8 mouse cellular contexts compared by ENCODE assay signal in the genomic region with DNA sequence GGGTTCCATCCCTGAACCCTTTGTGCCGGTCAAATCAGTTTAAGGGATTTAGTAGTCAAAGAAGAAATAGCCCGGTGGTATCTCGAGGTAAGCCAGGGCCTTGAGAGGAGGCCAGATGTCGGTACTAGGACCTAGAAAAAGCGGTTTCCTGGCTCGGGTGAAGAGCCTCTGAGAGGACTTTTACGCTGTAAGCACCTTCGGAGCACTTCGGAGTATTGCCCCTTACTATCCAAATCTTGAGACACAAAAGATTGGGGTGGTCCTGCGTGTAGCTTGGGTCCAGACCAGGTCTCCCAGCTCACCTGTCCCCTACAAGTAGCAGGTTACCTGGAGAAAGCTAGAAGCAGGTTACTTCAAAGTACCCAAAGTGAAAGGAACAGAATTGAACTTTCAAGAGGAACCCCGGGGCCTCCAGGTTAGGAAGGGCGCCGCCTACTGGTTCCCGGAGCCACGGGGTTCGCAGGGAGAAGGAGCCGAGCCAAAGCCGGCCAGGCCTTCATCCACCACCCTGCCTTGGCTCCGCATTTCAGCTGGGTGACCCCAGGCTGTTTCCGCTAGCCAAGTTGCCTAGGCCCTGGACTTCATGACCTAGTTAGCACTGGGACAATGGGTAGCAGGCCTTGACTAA. TPM values are rescaled to one million over a fixed set of nuclear protein-coding genes. Genes with fewer than 3 reads are reported as not detected.
A peak's percentile ranks its signal among the peaks of the same experiment; 100 is the strongest.
DNase-seq lines count a peak whose midpoint lies in the region; ATAC-seq and TF ChIP-seq lines count a peak whose summit lies in the region.

No protein-coding gene starts in this region.

- no peaks in the 10 kb centered on the region for H3K36me3 ChIP-seq in E14TG2a.4 (ENCODE audit: insufficient read depth, low read length)
- peaks cover 9% of the 10 kb centered on the region; the same call in 1 of the 2 replicates for H3K36me3 ChIP-seq in embryonic facial prominence, embryonic 14.5 days (ENCODE audit: control insufficient read depth, insufficient read depth, low read length)
- H3K36me3 ChIP-seq in hindbrain, embryonic 13.5 days = no peaks in the 10 kb centered on the region; the same call in 1 of the 2 replicates
- no peaks in the 10 kb centered on the region for H3K36me3 ChIP-seq in liver, embryonic 11.5 days (ENCODE audit: control insufficient read depth, insufficient read depth, low read length)
- H3K36me3 ChIP-seq in midbrain, embryonic 16.5 days (ENCODE audit: control insufficient read depth, insufficient read depth, low read length) = no peaks in the 10 kb centered on the region

- H3K4me3 ChIP-seq in cerebellum, adult 2 months (replicated peaks; ENCODE audit: insufficient read depth, low read depth, low read length) = no peak overlapping the region
- H3K4me3 ChIP-seq in E14TG2a.4 (replicated peaks; ENCODE audit: low read length) = 0 out of 2 replicates have a peak overlapping the region, but pooled peaks have one; percentile 32
- H3K4me3 ChIP-seq in embryonic facial prominence, embryonic 14.5 days (ENCODE audit: low read depth, low read length) = peak overlapping the region; percentile 39
- peak overlapping the region; percentile 42 for H3K4me3 ChIP-seq in hindbrain, embryonic 13.5 days
- no peak overlapping the region for H3K4me3 ChIP-seq in liver, embryonic 11.5 days (ENCODE audit: low read depth, low read length)
- H3K4me3 ChIP-seq in midbrain, embryonic 16.5 days (ENCODE audit: low read depth, low read length) = peak overlapping the region; percentile 35

- 45% methylated on average over 20 of the region's 20 CpGs for WGBS in cerebellum, adult 2 months
- WGBS in embryonic facial prominence, embryonic 14.5 days = 20% methylated on average over 20 of the region's 20 CpGs
- 7% methylated on average over 20 of the region's 20 CpGs for WGBS in hindbrain, embryonic 13.5 days
- WGBS in liver, embryonic 11.5 days = 4% methylated on average over 20 of the region's 20 CpGs
- WGBS in midbrain, embryonic 16.5 days = 7% methylated on average over 20 of the region's 20 CpGs

- ATAC-seq in embryonic facial prominence, embryonic 14.5 days (ENCODE audit: low read depth) = no peak
- ATAC-seq in hindbrain, embryonic 13.5 days (ENCODE audit: low FRiP score) = no peak
- peak; percentile 27; the same call in 1 of the 2 replicates for ATAC-seq in liver, embryonic 11.5 days (replicated peaks; ENCODE audit: low FRiP score)
- ATAC-seq in midbrain, embryonic 16.5 days = no peak

- 0 out of 2 replicates have a peak, but pooled peaks cover 3% of the 10 kb centered on the region for H3K4me1 ChIP-seq in cerebellum, adult 2 months (ENCODE audit: control insufficient read depth, insufficient read depth, low read length)
- peaks cover 62% of the 10 kb centered on the region for H3K4me1 ChIP-seq in E14TG2a.4 (replicated peaks; ENCODE audit: low read depth, low read length)
- peaks cover 18% of the 10 kb centered on the region; the same call in 1 of the 2 replicates for H3K4me1 ChIP-seq in embryonic facial prominence, embryonic 14.5 days (ENCODE audit: control insufficient read depth, insufficient read depth, low read length)
- H3K4me1 ChIP-seq in hindbrain, embryonic 13.5 days (replicated peaks) = peaks cover 57% of the 10 kb centered on the region
- H3K4me1 ChIP-seq in liver, embryonic 11.5 days (replicated peaks; ENCODE audit: control insufficient read depth, insufficient read depth, low read length) = peaks cover 13% of the 10 kb centered on the region; the same call in 1 of the 2 replicates
- H3K4me1 ChIP-seq in midbrain, embryonic 16.5 days (ENCODE audit: control insufficient read depth, insufficient read depth, low read length) = peaks cover 22% of the 10 kb centered on the region

- TF ChIP-seq CTCF in cerebellum, adult 2 months (IDR thresholded peaks at IDR 0.05; ENCODE audit: borderline replicate concordance, insufficient read depth, low read depth, low read length) = no peak
- TF ChIP-seq CTCF in E14TG2a.4 (conservative IDR thresholded peaks at IDR 0.05; ENCODE audit: low read length) = peak; percentile 69

- H3K9ac ChIP-seq in embryonic facial prominence, embryonic 14.5 days (ENCODE audit: low read depth, low read length) = peak overlapping the region; percentile 63
- H3K9ac ChIP-seq in hindbrain, embryonic 13.5 days = peak overlapping the region; percentile 74
- no peak overlapping the region for H3K9ac ChIP-seq in liver, embryonic 11.5 days (ENCODE audit: low read depth, low read length)
- peak overlapping the region; percentile 58; the same call in 1 of the 2 replicates for H3K9ac ChIP-seq in midbrain, embryonic 16.5 days (ENCODE audit: low read depth, low read length)

- no peaks in the 10 kb centered on the region for H3K9me3 ChIP-seq in E14TG2a.4 (ENCODE audit: low read length)
- no peaks in the 10 kb centered on the region for H3K9me3 ChIP-seq in embryonic facial prominence, embryonic 14.5 days (ENCODE audit: control insufficient read depth, low read length)
- H3K9me3 ChIP-seq in hindbrain, embryonic 13.5 days = no peaks in the 10 kb centered on the region
- H3K9me3 ChIP-seq in liver, embryonic 11.5 days (ENCODE audit: control insufficient read depth, low read length) = no peaks in the 10 kb centered on the region
- H3K9me3 ChIP-seq in midbrain, embryonic 16.5 days (replicated peaks; ENCODE audit: control insufficient read depth, low read length, poor library complexity, severe bottlenecking) = no peaks in the 10 kb centered on the region

- peak overlapping the region; percentile 57 for H3K4me2 ChIP-seq in embryonic facial prominence, embryonic 14.5 days (ENCODE audit: low read depth, low read length)
- peak overlapping the region; percentile 57 for H3K4me2 ChIP-seq in hindbrain, embryonic 13.5 days
- H3K4me2 ChIP-seq in liver, embryonic 11.5 days = peak overlapping the region; percentile 39
- peak overlapping the region; percentile 58 for H3K4me2 ChIP-seq in midbrain, embryonic 16.5 days (ENCODE audit: low read length)

- no peak overlapping the region for H3K27ac ChIP-seq in cerebellum, adult 2 months (ENCODE audit: insufficient read depth, low read length)
- 0 out of 2 replicates have a peak overlapping the region, but pooled peaks have one; percentile 1 for H3K27ac ChIP-seq in embryonic facial prominence, embryonic 14.5 days (replicated peaks; ENCODE audit: low read depth, low read length)
- H3K27ac ChIP-seq in hindbrain, embryonic 13.5 days = peak overlapping the region; percentile 82
- H3K27ac ChIP-seq in liver, embryonic 11.5 days (ENCODE audit: low read depth, low read length) = no peak overlapping the region
- peak overlapping the region; percentile 71 for H3K27ac ChIP-seq in midbrain, embryonic 16.5 days (ENCODE audit: low read length)

- H3K27me3 ChIP-seq in cerebellum, adult 2 months (ENCODE audit: control insufficient read depth, insufficient read depth, low read length) = peaks cover 4% of the 10 kb centered on the region; the same call in 1 of the 2 replicates
- H3K27me3 ChIP-seq in E14TG2a.4 (ENCODE audit: insufficient read depth, low read length) = peaks cover 94% of the 10 kb centered on the region
- peaks cover 72% of the 10 kb centered on the region for H3K27me3 ChIP-seq in embryonic facial prominence, embryonic 14.5 days (replicated peaks; ENCODE audit: control insufficient read depth, insufficient read depth, low read length)
- peaks cover 65% of the 10 kb centered on the region for H3K27me3 ChIP-seq in hindbrain, embryonic 13.5 days
- peaks cover 91% of the 10 kb centered on the region for H3K27me3 ChIP-seq in liver, embryonic 11.5 days (replicated peaks; ENCODE audit: control insufficient read depth, insufficient read depth, low read length)
- H3K27me3 ChIP-seq in midbrain, embryonic 16.5 days (ENCODE audit: control insufficient read depth, insufficient read depth, low read depth, low read length) = peaks cover 20% of the 10 kb centered on the region

- DNase-seq in cerebellum, adult 2 months = peak; percentile 25 to 32
- no peak for DNase-seq in cerebellum, adult 8-10 months
- no peak for DNase-seq in embryonic facial prominence, embryonic 14.5 days (ENCODE audit: low spot score)
- DNase-seq in liver, embryonic 11.5 days (ENCODE audit: low spot score) = peak; percentile 72
- DNase-seq in urinary bladder, postnatal 25 days (ENCODE audit: low spot score) = peak; percentile 31

- no peak for TF ChIP-seq POLR2A in cerebellum, adult 2 months (IDR thresholded peaks at IDR 0.05; ENCODE audit: borderline replicate concordance, insufficient read depth, low read length)

RNA-seq across cellular contexts. Expression of gene Irx5, which starts 6.8 kb away (rescaled TPM):
- 4.5 and 4.7 TPM in 2 replicates for polyA plus RNA-seq in cerebellum, adult 2 months (2012; rRNA removed)
- polyA plus RNA-seq in embryonic facial prominence, embryonic 14.5 days (2014; fragmentation: Nextera tagmentation; extraction: Ambion mirVana) = 11.4 and 14.2 TPM in 2 replicates
- 15.4 and 18.4 TPM in 2 replicates for polyA plus RNA-seq in hindbrain, embryonic 13.5 days (2015; fragmentation: Nextera tagmentation; extraction: Ambion mirVana)
- 1.3 and 1.4 TPM in 2 replicates for polyA plus RNA-seq in liver, embryonic 11.5 days (2014; fragmentation: Nextera tagmentation; extraction: Ambion mirVana)
- 16.5 and 16.8 TPM in 2 replicates for polyA plus RNA-seq in midbrain, embryonic 16.5 days (2015; fragmentation: Nextera tagmentation; extraction: Ambion mirVana)

Comparison
In these comparisons a context has a peak if more than half of its experiments do, and no peak if none do; other contexts are left out.
1. DNase-seq: peak in cerebellum, adult 2 months (2 of 2), liver, embryonic 11.5 days (single experiment) and urinary bladder, postnatal 25 days (single experiment); none in cerebellum, adult 8-10 months (single experiment) and embryonic facial prominence, embryonic 14.5 days (single experiment).
2. H3K27ac ChIP-seq: peak in embryonic facial prominence, embryonic 14.5 days (single experiment), hindbrain, embryonic 13.5 days (single experiment) and midbrain, embryonic 16.5 days (single experiment); none in cerebellum, adult 2 months (single experiment) and liver, embryonic 11.5 days (single experiment).
3. H3K4me3 ChIP-seq: peak in E14TG2a.4 (single experiment), embryonic facial prominence, embryonic 14.5 days (single experiment), hindbrain, embryonic 13.5 days (single experiment) and midbrain, embryonic 16.5 days (single experiment); none in cerebellum, adult 2 months (single experiment) and liver, embryonic 11.5 days (single experiment).
4. Peak in every context shown above with its lines, with median percentiles within 50 percentile points of each other: H3K4me2 ChIP-seq.